Mouse (Mus musculus) kidney, adult 11 months (tissue): ENCODE measurements around the gene Rgs14.

Experiments used
- DNase-seq: peaks from one replicate; pipeline ENCODE4 v3.0.0; 2022

Rgs14 gene

GRCm38 (mm10) chr13:55369531-55370114, at the start of gene Rgs14:
Gene Rgs14 (plus strand): TSS chr13:55369732.
- no peak for DNase-seq

GRCm38 (mm10) chr13:55319931-55320533, 49.5 kb upstream of the Rgs14 start, which contains the start of gene Prelid1:
Gene Prelid1 (plus strand): TSS chr13:55320500.
- no peak for DNase-seq

DNA sequence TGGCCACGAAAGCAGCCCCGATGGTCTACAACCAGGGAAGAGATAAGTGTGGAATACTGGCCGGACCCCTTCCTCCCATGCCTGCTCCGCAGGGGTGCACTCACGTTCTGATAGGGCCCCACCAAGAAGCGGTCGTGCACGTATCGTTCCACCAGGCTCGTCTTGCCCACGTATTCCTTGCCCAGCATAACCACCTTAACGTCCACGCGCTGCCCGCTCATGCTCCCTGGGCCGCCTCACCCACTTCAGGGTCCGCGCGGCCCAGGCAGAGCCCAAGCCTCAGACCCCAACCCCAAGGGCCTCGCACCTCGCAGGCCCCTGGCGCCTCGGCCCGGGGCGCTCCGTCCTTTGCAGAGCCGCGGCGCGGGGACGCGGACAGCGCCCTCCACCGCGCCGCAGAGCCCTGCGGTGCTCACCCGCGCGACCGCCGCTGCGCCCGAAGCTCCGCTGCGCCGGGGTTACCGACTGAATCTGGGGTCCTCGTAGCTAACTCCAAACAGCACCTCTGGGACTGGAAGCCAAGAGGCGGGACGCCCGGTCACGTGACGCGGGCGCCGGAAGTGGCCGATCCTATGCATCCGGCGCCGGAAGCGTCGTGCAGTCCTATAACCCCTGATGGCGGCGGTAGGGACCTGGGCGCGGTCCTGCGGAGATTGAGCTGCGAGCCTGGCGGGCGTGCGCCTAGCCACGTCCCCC, 48.0 kb upstream of the Rgs14 start, which contains the start of gene Rab24:
Gene Rab24, minus strand, starts transcription at position 513 of the 696 bp plus-strand sequence.
- peak; percentile 86 for DNase-seq

GRCm38 (mm10) chr13:55322130-55322825, 47.3 kb upstream of the Rgs14 start:
- DNase-seq: peak; percentile 85

DNA sequence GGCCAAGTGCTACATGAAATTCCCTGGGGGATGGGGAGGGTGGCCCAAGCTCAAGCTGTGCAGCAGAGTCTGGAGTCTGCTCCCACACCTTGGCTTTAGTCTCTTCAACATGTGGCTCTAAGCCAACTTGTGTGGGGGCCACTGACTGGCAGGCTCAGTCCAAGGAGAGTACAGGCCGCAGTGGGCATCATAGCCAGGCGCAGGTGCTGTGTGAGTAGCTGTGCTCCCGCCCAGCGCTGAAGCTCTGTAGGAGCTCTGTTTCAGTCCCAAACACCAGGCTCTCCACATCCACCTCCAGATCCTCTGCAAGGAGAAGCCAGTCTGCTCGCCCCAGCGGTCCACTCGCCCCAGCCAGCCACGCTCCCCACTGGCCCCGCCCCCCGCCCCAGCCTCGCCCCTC, 43.9 kb upstream of the Rgs14 start:
- no peak for DNase-seq

DNA sequence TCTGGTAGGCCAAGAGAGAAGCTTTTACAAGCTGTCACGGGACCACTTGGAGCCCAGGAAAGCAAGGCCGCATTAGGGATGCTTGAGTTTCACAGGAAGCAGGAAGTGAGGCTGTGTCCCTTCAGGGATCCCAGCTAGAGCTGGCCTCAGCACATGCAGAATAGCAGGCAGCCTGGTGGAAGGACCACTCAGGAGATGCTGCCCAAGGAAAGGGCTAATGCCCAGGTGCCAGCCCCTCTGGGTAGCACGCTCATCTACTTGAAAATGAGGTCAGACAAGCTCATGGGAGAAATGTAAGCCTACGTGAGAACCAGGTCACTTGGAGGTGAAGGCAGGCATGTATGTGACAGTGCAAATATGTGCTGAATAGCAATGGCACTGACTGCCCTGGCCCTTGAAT, 42.4 kb upstream of the Rgs14 start:
- DNase-seq: no peak

GRCm38 (mm10) chr13:55327633-55328032, 41.9 kb upstream of the Rgs14 start:
- peak; percentile 87 for DNase-seq

- no peak for DNase-seq
These were observed 41.4 kb upstream of the Rgs14 start for GRCm38 (mm10) chr13:55328171-55328570.

GRCm38 (mm10) chr13:55328641-55329040, 40.9 kb upstream of the Rgs14 start:
- no peak for DNase-seq

DNA sequence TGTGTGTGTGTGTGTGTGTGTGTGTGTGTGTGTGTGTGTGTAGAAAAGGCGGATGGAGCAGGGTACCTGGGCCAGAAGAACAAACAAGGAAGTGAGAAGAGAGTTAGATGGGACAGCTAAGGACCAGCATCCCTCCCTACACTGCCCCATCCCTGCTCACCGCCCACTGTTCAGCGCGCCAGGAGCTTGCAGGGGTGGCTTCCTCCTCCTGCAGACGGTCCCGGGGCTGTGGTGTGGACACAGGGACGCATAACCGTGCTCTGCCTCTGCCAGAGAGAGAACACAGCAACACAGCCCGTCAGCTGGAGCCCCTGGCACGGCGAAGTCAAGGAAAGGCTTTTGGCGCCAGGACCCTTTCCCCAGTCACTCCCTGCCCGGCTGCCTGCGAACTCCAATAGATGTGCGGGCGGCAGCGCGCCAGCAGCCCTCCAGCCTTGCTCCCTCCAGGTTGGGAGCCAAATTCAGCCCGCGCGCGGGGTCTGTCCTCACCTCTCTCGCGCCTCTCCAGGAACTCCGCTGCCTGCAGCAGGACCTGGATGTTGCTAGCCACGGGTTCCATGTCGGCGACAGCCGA, 40.3 kb upstream of the Rgs14 start:
- DNase-seq: no peak

GRCm38 (mm10) chr13:55329683-55330566, 39.6 kb upstream of the Rgs14 start, which contains the start of gene Mxd3:
Gene Mxd3 (minus strand): TSS chr13:55329823.
- DNase-seq: peak; percentile 84

- no peak for DNase-seq
These were observed 38.7 kb upstream of the Rgs14 start for GRCm38 (mm10) chr13:55330567-55331400.

DNA sequence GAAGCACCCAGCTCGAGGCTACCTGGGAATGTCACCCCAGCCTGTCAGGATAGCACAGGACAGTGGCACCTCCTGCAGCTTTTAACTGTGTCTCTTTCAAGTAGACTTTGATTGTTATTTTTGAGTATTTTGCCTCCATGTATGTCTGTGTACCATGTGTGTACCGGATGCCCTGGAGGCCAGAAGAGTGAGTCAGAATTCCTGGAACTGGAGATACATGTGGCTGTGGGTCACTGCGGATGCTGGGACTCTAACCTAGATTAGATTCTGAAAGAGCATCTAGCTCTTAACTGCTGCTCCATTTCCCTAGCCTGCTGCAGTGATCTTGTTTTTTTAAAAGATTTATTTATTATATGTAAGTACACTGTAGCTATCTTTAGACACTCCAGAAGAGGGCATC, 37.2 kb upstream of the Rgs14 start:
- DNase-seq: no peak

DNA sequence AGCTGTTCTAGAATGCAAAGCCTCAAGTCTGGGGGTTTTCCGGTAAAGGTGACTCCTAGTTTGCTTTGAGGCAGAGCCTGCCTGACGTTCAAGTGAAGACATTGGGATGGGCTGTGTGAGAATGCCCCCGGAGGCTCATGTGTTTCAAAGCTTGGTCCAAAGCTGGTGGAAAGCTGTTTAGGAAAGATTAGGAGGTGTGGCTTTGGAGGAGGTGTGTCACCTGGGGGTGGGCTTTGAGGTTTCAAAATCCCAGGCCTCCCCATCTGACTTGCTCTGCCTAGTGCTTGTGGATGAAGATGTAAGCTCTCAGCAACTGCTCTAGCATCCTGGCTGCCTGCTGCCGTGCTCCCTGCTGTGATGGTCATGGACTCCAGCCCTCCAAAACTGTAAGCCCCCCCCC, 33.8 kb upstream of the Rgs14 start:
- DNase-seq: no peak

- peak; percentile 40 for DNase-seq
These were observed 32.1 kb upstream of the Rgs14 start for GRCm38 (mm10) chr13:55337341-55337975.

DNA sequence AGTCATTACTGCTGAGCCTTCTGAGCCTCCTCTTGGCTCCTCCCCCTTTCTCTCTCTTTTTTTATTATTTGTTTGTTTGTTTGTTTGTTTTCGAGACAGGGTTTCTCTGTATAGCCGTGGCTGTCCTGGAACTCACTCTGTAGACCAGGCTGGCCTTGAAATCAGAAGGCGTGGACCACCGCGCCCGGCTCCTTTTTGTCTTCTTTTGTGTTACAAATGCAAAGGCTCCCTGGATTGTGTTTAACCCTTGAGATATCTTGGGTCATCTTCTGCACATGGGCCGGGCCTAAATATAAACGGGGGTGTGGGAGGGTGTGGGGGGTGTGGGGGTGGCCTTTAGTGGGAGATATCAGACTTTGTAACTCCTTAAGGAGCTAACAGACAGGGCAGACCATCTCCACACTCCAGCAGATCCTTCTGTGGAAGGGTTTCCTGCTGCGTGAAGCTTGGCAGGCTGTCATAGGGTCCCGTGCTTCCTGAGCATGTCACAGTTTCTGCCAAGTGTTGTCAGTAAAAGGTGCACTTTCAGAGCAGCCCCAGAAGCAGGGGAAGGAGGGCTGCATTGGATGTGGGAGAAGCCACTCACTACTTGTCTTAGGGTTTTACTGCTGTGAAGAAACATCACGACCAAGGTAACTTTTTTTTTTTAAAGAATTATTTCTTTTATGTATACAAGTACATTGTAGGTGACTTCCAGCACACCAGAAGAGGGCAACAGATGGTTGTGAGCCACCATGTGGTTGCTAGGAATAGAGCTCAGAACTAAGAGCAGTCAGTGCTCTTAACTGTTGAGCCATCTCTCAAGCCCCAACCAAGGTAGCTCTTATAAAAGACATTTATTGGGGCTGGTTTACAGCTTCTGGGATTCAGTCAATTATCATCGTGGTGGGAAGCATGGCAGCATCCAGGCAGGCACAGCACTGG, 31.1 kb upstream of the Rgs14 start:
- no peak for DNase-seq

DNA sequence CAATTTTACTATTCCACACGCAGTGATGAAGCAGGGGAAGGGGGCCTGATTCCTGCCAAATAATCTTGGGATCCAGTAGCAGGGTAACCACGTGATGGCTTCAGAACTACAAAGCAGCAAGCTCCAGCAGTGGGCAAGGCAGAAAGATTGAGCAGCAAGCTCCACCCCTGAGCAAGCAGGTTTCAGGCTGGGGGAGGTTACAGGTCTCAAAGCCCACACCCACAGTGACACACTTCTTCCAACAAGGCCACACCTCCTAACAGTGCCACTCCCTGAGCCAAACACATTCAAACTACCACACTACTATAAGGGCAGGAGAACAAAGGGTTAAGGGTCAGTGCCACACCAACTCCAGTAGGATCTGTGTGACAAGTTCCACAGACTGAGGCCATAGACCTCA, 30.3 kb upstream of the Rgs14 start:
- DNase-seq: no peak

DNA sequence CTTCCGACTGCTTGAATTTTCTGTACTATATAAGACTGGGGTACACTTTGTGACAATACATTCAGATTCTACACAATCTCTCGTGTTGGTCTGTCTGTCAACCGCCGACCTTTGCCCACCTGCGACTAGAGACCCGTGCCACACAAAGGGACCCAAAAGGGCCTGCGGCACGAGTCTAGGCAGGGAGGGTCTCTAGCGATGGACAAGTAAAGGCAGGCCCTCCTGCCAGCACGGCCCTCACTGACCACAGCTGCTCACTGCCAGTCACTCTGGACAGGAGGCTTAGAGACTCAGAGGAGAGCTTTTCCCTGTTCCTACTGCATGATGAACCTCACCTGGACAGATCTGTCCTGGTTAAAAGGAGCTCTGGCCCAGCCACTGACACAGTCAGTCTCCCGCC, 27.1 kb upstream of the Rgs14 start:
- DNase-seq: no peak

GRCm38 (mm10) chr13:55344286-55344685, 25.2 kb upstream of the Rgs14 start:
- no peak for DNase-seq

- no peak for DNase-seq
These were observed 22.8 kb upstream of the Rgs14 start for GRCm38 (mm10) chr13:55346745-55347144.
